Mouse (Mus musculus): ENCODE data around the gene Mcam. TPM values are rescaled to one million over a fixed set of nuclear protein-coding genes. Genes with fewer than 3 reads are reported as not detected.

The Mcam gene
- polyA plus RNA-seq (2015; fragmentation: Nextera tagmentation; extraction: Ambion mirVana), result 15.6 and 16.7 TPM in 2 replicates

- Histone ChIP-seq H3K27me3 (peaks cover 46% of the 10 kb centered on the region), H3K4me2 (peak within 1 kb of the TSS; percentile 89), H3K4me1 (peaks cover 56% of the 10 kb centered on the region), H3K4me3 (peak within 1 kb of the TSS; percentile 52), H3K27ac (peak within 1 kb of the TSS; percentile 35; the same call in 1 of the 2 replicates), H3K36me3 (ENCODE audit: poor library complexity, severe bottlenecking) (peaks cover 6% of the 10 kb centered on the region; the same call in 1 of the 2 replicates), H3K9ac (peak within 1 kb of the TSS; percentile 71), H3K9me3 (replicated peaks) (no peaks in the 10 kb centered on the region)
- under 1% methylated on average over 55 of the region's 55 CpGs for WGBS
- peak; percentile 46 for ATAC-seq
Measured at GRCm38 (mm10) chr9:44134101-44134850, at the start of gene Mcam. Mcam (plus strand) TSS chr9:44134469.

GRCm38 (mm10) chr9:44084659-44085229 is 49.5 kb upstream of the Mcam start:
- under 1% methylated on average over 59 of the region's 62 CpGs for WGBS
- H3K36me3 ChIP-seq (ENCODE audit: poor library complexity, severe bottlenecking), result no peaks in the 10 kb centered on the region
- peak overlapping the region; percentile 73 for H3K9ac ChIP-seq
- H3K4me3 ChIP-seq, result peak overlapping the region; percentile 55
- H3K4me2 ChIP-seq, result peak overlapping the region; percentile 97
- H3K4me1 ChIP-seq, result peaks cover 43% of the 10 kb centered on the region
- ATAC-seq, result peak; percentile 70
- H3K27me3 ChIP-seq, result peaks cover 51% of the 10 kb centered on the region
- no peaks in the 10 kb centered on the region for H3K9me3 ChIP-seq (replicated peaks)
- H3K27ac ChIP-seq, result no peak overlapping the region

- H3K27ac ChIP-seq, result no peak overlapping the region
- peak overlapping the region; percentile 97 for H3K4me2 ChIP-seq
- peaks cover 51% of the 10 kb centered on the region for H3K27me3 ChIP-seq
- H3K9me3 ChIP-seq (replicated peaks), result no peaks in the 10 kb centered on the region
- peak overlapping the region; percentile 55 for H3K4me3 ChIP-seq
- no peak for ATAC-seq
- no peaks in the 10 kb centered on the region for H3K36me3 ChIP-seq (ENCODE audit: poor library complexity, severe bottlenecking)
- peaks cover 43% of the 10 kb centered on the region for H3K4me1 ChIP-seq
- H3K9ac ChIP-seq, result peak overlapping the region; percentile 73
- WGBS, result 2% methylated on average over 10 of the region's 10 CpGs
Measured at GRCm38 (mm10) chr9:44085276-44085675, 49.0 kb upstream of the Mcam start.

GRCm38 (mm10) chr9:44085741-44086665 is 48.3 kb upstream of the Mcam start:
- H3K4me1 ChIP-seq, result peaks cover 38% of the 10 kb centered on the region
- no peak for ATAC-seq
- H3K9me3 ChIP-seq (replicated peaks), result no peaks in the 10 kb centered on the region
- peaks cover 51% of the 10 kb centered on the region for H3K27me3 ChIP-seq
- no peaks in the 10 kb centered on the region for H3K36me3 ChIP-seq (ENCODE audit: poor library complexity, severe bottlenecking)
- H3K9ac ChIP-seq, result no peak overlapping the region
- H3K4me3 ChIP-seq, result no peak overlapping the region
- peak overlapping the region; percentile 97; the same call in 1 of the 2 replicates for H3K4me2 ChIP-seq
- WGBS, result 66% methylated on average over 15 of the region's 15 CpGs
- H3K27ac ChIP-seq, result no peak overlapping the region

GRCm38 (mm10) chr9:44086960-44087359 is 47.3 kb upstream of the Mcam start:
- Histone ChIP-seq H3K36me3 (ENCODE audit: poor library complexity, severe bottlenecking) (no peaks in the 10 kb centered on the region), H3K27me3 (peaks cover 51% of the 10 kb centered on the region), H3K4me2 (no peak overlapping the region), H3K9ac (no peak overlapping the region), H3K27ac (no peak overlapping the region), H3K9me3 (replicated peaks) (no peaks in the 10 kb centered on the region), H3K4me3 (no peak overlapping the region), H3K4me1 (peaks cover 34% of the 10 kb centered on the region)
- ATAC-seq, result no peak
- 43% methylated on average over 10 of the region's 10 CpGs for WGBS

GRCm38 (mm10) chr9:44087761-44088455 is 46.4 kb upstream of the Mcam start:
- Histone ChIP-seq H3K27me3 (peaks cover 48% of the 10 kb centered on the region), H3K9me3 (replicated peaks) (no peaks in the 10 kb centered on the region), H3K4me2 (no peak overlapping the region), H3K4me1 (peaks cover 34% of the 10 kb centered on the region), H3K4me3 (no peak overlapping the region), H3K27ac (no peak overlapping the region), H3K36me3 (ENCODE audit: poor library complexity, severe bottlenecking) (no peaks in the 10 kb centered on the region), H3K9ac (peak overlapping the region; percentile 40; the same call in 1 of the 2 replicates)
- no peak for ATAC-seq
- WGBS, result 12% methylated on average over 15 of the region's 15 CpGs

- Histone ChIP-seq H3K4me3 (no peak overlapping the region), H3K9ac (no peak overlapping the region), H3K36me3 (ENCODE audit: poor library complexity, severe bottlenecking) (no peaks in the 10 kb centered on the region; the same call in 1 of the 2 replicates), H3K27me3 (peaks cover 36% of the 10 kb centered on the region), H3K9me3 (replicated peaks) (no peaks in the 10 kb centered on the region), H3K4me2 (no peak overlapping the region), H3K4me1 (peaks cover 29% of the 10 kb centered on the region), H3K27ac (no peak overlapping the region)
- no peak for ATAC-seq
- 68% methylated on average over 12 of the region's 12 CpGs for WGBS
Measured at GRCm38 (mm10) chr9:44088877-44089608, 45.2 kb upstream of the Mcam start.

- Histone ChIP-seq H3K4me2 (peak overlapping the region; percentile 45), H3K4me3 (no peak overlapping the region), H3K36me3 (ENCODE audit: poor library complexity, severe bottlenecking) (no peaks in the 10 kb centered on the region; the same call in 1 of the 2 replicates), H3K9me3 (replicated peaks) (no peaks in the 10 kb centered on the region), H3K27ac (no peak overlapping the region), H3K9ac (peak overlapping the region; percentile 37), H3K27me3 (peaks cover 3% of the 10 kb centered on the region; the same call in 1 of the 2 replicates), H3K4me1 (peaks cover 17% of the 10 kb centered on the region)
- peak; percentile 57 for ATAC-seq
- WGBS, result 25% methylated on average over 24 of the region's 24 CpGs
Measured at GRCm38 (mm10) chr9:44093612-44094503, 40.4 kb upstream of the Mcam start.

- H3K9ac ChIP-seq, result no peak overlapping the region
- peaks cover 17% of the 10 kb centered on the region for H3K4me1 ChIP-seq
- H3K27me3 ChIP-seq, result no peaks in the 10 kb centered on the region
- H3K36me3 ChIP-seq (ENCODE audit: poor library complexity, severe bottlenecking), result no peaks in the 10 kb centered on the region; the same call in 1 of the 2 replicates
- no peak overlapping the region for H3K4me2 ChIP-seq
- no peaks in the 10 kb centered on the region for H3K9me3 ChIP-seq (replicated peaks)
- no peak for ATAC-seq
- no peak overlapping the region for H3K27ac ChIP-seq
- H3K4me3 ChIP-seq, result no peak overlapping the region
- 92% methylated on average over 3 of the region's 3 CpGs for WGBS
Measured at GRCm38 (mm10) chr9:44094737-44095136, 39.5 kb upstream of the Mcam start.

GRCm38 (mm10) chr9:44095781-44096180 is 38.5 kb upstream of the Mcam start:
- H3K4me2 ChIP-seq, result no peak overlapping the region
- H3K36me3 ChIP-seq (ENCODE audit: poor library complexity, severe bottlenecking), result no peaks in the 10 kb centered on the region; the same call in 1 of the 2 replicates
- H3K9ac ChIP-seq, result no peak overlapping the region
- no peak for ATAC-seq
- H3K27me3 ChIP-seq, result no peaks in the 10 kb centered on the region
- H3K4me1 ChIP-seq, result peaks cover 17% of the 10 kb centered on the region
- H3K27ac ChIP-seq, result no peak overlapping the region
- WGBS, result 90% methylated on average over 9 of the region's 9 CpGs
- H3K9me3 ChIP-seq (replicated peaks), result no peaks in the 10 kb centered on the region
- H3K4me3 ChIP-seq, result no peak overlapping the region

Measured in forebrain, embryonic 13.5 days (tissue).